8 mouse cellular contexts compared by ENCODE assay signal in the genomic region with DNA sequence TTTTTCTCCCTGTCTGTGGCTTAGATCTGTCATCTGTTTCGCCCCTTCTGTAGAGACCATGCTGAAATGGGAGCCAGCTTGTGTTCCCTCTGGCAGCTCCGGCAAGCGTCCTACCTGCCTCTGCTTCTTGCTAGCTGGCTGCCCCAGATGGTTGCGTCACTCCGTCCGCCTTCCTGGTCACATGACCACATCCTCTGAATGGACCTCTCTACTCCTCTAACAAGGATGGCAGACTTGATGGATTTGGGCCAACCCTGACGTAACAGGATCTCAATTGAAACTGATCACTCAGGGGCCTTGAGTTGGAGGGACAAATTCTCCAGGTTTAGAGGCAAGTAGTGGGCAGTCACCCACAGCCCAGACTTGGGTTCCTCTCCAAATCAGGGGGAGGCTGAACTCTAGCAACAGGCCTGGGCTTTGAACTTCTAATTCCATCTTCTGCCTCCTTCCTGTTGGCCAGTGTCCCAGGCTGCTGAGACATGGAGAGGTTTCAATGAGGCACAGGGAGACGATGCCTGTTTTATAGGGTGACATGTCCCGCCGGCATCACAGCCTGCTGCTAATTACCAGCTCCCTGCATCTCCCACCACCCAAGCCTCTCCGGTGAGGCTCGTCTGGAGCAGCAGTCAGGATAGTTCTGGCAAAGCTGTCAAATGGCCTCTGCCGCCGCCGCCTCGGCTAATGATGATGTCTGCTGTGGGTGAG.
DNase-seq lines count a peak whose midpoint lies in the region; ATAC-seq and TF ChIP-seq lines count a peak whose summit lies in the region.

No protein-coding gene starts in this region.

- no peaks in the 10 kb centered on the region for H3K36me3 ChIP-seq in kidney, postnatal 0 days (ENCODE audit: insufficient read depth, low read length)
- H3K36me3 ChIP-seq in kidney, embryonic 14.5 days (ENCODE audit: control insufficient read depth, insufficient read depth, low read length) = no peaks in the 10 kb centered on the region
- no peaks in the 10 kb centered on the region for H3K36me3 ChIP-seq in lung, postnatal 0 days (ENCODE audit: insufficient read depth, low read length)

- TF ChIP-seq EP300 in lung, postnatal 0 days (IDR thresholded peaks at IDR 0.05) = no peak

- no peak for TF ChIP-seq CTCF in kidney, postnatal 0 days (IDR thresholded peaks at IDR 0.05; ENCODE audit: low read depth)
- no peak for TF ChIP-seq CTCF in lung, postnatal 0 days (IDR thresholded peaks at IDR 0.05)

- H3K4me3 ChIP-seq in kidney, postnatal 0 days (replicated peaks; ENCODE audit: low read depth, low read length) = no peak overlapping the region
- no peak overlapping the region for H3K4me3 ChIP-seq in kidney, embryonic 14.5 days (ENCODE audit: low read length)
- no peak overlapping the region for H3K4me3 ChIP-seq in lung, postnatal 0 days (ENCODE audit: low read depth, low read length)

- H3K4me2 ChIP-seq in kidney, postnatal 0 days (ENCODE audit: low read length) = no peak overlapping the region
- no peak overlapping the region for H3K4me2 ChIP-seq in kidney, embryonic 14.5 days (replicated peaks; ENCODE audit: low read depth, low read length)
- H3K4me2 ChIP-seq in lung, postnatal 0 days (replicated peaks; ENCODE audit: low read depth, low read length) = no peak overlapping the region

- H3K4me1 ChIP-seq in kidney, postnatal 0 days (replicated peaks; ENCODE audit: insufficient read depth, low read length) = no peaks in the 10 kb centered on the region
- peaks cover 12% of the 10 kb centered on the region; the same call in 1 of the 2 replicates for H3K4me1 ChIP-seq in kidney, embryonic 14.5 days (ENCODE audit: control insufficient read depth, insufficient read depth, low read length)
- no peaks in the 10 kb centered on the region for H3K4me1 ChIP-seq in lung, postnatal 0 days (ENCODE audit: insufficient read depth, low read depth, low read length)

- no peaks in the 10 kb centered on the region for H3K9me3 ChIP-seq in kidney, postnatal 0 days (replicated peaks; ENCODE audit: low read length)
- H3K9me3 ChIP-seq in kidney, embryonic 14.5 days (ENCODE audit: control insufficient read depth, low read length) = no peaks in the 10 kb centered on the region
- H3K9me3 ChIP-seq in lung, postnatal 0 days (ENCODE audit: low read length) = no peaks in the 10 kb centered on the region

- no peak overlapping the region for H3K9ac ChIP-seq in kidney, postnatal 0 days (ENCODE audit: low read depth, low read length)
- no peak overlapping the region for H3K9ac ChIP-seq in kidney, embryonic 14.5 days (ENCODE audit: low read depth, low read length)
- no peak overlapping the region for H3K9ac ChIP-seq in lung, postnatal 0 days (replicated peaks; ENCODE audit: low read depth)

- intact Hi-C loops in heart, postnatal 14 days (cut with DNase I) = no loop called here

- DNase-seq in kidney, postnatal 0 days (ENCODE audit: low spot score) = peak; percentile 27
- peak; percentile 38 to 51 for DNase-seq in heart, postnatal 14 days
- peak; percentile 48 for DNase-seq in lung, postnatal 0 days (ENCODE audit: low spot score)
- no peak for DNase-seq in spleen, adult 12 weeks (ENCODE audit: low spot score)
- no peak for DNase-seq in ovary, postnatal 36 days (ENCODE audit: low spot score)
- no peak for DNase-seq in thymus, postnatal 0 days (ENCODE audit: low spot score)

- no peak overlapping the region for H3K27ac ChIP-seq in kidney, postnatal 0 days
- H3K27ac ChIP-seq in kidney, embryonic 14.5 days (ENCODE audit: low read depth, low read length) = no peak overlapping the region
- no peak overlapping the region for H3K27ac ChIP-seq in lung, postnatal 0 days (ENCODE audit: low read length)

- no peaks in the 10 kb centered on the region for H3K27me3 ChIP-seq in kidney, postnatal 0 days (ENCODE audit: insufficient read depth, low read length)
- H3K27me3 ChIP-seq in kidney, embryonic 14.5 days (ENCODE audit: control insufficient read depth, insufficient read depth, low read length) = no peaks in the 10 kb centered on the region
- no peaks in the 10 kb centered on the region for H3K27me3 ChIP-seq in lung, postnatal 0 days (replicated peaks; ENCODE audit: insufficient read depth, low read length)

- no peak for ATAC-seq in kidney, postnatal 0 days (replicated peaks; ENCODE audit: low FRiP score, low read depth)
- no peak for ATAC-seq in kidney, embryonic 14.5 days (ENCODE audit: low FRiP score, low TSS enrichment)
- ATAC-seq in common myeloid progenitor, adult 5-6 weeks (replicated peaks; ENCODE audit: low read depth, poor library complexity, severe bottlenecking) = peak; percentile 21; the same call in 1 of the 2 replicates
- peak; percentile 54 for ATAC-seq in lung, postnatal 0 days

- WGBS in kidney, postnatal 0 days = 27% methylated on average over 16 of the region's 16 CpGs
- WGBS in kidney, embryonic 14.5 days = 15% methylated on average over 16 of the region's 16 CpGs
- WGBS in lung, postnatal 0 days = 30% methylated on average over 16 of the region's 16 CpGs

Comparison
In these comparisons a context has a peak if more than half of its experiments do, and no peak if none do; other contexts are left out.
1. ATAC-seq: peak in common myeloid progenitor, adult 5-6 weeks (single experiment) and lung, postnatal 0 days (single experiment); none in kidney, postnatal 0 days (single experiment) and kidney, embryonic 14.5 days (single experiment).
2. DNase-seq: peak in kidney, postnatal 0 days (single experiment), heart, postnatal 14 days (2 of 2) and lung, postnatal 0 days (single experiment); none in spleen, adult 12 weeks (single experiment), ovary, postnatal 36 days (single experiment) and thymus, postnatal 0 days (single experiment).